Mouse (Mus musculus) layer of hippocampus, adult 11-12 months (tissue): ENCODE data around the gene Klk1b16.
"Not testable (repeated sequence)": the region's sequence is repeated elsewhere in the genome, so short reads cannot be mapped to it uniquely, and the experiment has no call there.

Experiments used
- DNase-seq: peaks from one replicate; pipeline ENCODE4 v3.0.0; 2022; ENCODE audit warnings: low spot score

Klk1b16 gene

DNA sequence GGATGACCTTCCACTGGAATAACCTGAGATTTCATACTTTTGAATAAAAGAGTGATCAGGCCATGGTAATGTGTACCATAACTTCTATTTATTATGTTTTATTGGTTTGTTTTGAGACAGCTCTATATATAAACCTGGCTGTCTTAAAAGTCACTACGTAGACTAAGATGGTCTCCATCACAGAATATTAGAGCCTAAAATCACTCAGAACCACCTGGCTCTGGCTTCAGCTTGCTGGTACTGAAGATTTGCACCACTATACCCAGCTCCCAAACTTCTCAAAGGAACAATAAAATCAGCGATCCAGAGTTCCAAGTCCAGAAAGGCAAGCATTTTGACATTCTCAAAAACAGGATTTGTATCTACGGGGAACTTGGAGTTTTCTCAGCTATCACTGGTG, at the start of gene Klk1b16:
Gene Klk1b16 (plus strand): TSS at position 301 of the 400 bp plus-strand sequence.
- DNase-seq, result no peak

- no peak for DNase-seq
Observed at GRCm38 (mm10) chr7:44096111-44096510, 40.5 kb upstream of the Klk1b16 start.

GRCm38 (mm10) chr7:44102028-44102427, 34.5 kb upstream of the Klk1b16 start, which contains the start of gene Klk1b21:
Gene Klk1b21 (plus strand): TSS chr7:44102328.
- DNase-seq, result not testable (repeated sequence)

GRCm38 (mm10) chr7:44112373-44112772, 24.2 kb upstream of the Klk1b16 start, which contains the start of gene Klk1b22:
Gene Klk1b22 (plus strand): TSS chr7:44112673.
- no peak for DNase-seq

- no peak for DNase-seq
Observed at GRCm38 (mm10) chr7:44123445-44123844, 13.1 kb upstream of the Klk1b16 start.

DNA sequence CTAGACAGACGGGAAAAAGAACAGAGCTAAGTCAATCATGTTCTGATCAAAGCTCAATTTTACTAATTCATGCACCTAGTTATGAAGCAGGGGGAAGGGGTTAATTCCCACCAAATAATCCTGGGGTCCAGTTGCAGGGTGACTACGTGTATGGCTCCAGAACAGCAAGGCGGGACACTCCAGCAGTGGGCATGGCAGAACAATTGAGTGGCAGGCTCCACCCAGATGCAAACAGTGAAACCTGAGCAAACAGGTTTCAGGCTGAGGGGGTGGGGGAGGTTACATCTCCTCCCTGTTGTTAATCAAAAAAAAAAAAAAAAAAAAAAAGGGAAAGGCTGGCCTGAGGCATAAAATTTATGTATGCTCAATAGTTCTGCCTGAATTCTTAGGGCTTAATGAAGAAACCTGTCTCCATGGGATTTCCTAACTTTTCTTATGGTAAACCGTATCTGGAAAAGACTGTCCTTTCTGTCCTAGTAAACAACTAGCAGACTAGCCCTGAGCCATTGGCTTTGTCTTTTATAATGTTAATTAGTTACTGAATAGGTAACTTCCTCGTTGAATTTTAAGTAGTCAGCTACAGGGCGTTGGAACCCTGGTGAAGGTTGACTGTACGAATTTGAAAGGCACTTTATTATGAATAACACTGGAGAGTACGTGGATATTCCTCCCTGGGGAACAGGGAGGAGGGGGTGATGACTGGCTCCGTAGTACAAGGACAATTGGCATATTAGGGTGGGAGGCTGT, 42.9 kb downstream of the Klk1b16 start:
- no peak for DNase-seq

- not testable (repeated sequence) for DNase-seq
Observed at GRCm38 (mm10) chr7:44186516-44186915, 49.9 kb downstream of the Klk1b16 start.

DNA sequence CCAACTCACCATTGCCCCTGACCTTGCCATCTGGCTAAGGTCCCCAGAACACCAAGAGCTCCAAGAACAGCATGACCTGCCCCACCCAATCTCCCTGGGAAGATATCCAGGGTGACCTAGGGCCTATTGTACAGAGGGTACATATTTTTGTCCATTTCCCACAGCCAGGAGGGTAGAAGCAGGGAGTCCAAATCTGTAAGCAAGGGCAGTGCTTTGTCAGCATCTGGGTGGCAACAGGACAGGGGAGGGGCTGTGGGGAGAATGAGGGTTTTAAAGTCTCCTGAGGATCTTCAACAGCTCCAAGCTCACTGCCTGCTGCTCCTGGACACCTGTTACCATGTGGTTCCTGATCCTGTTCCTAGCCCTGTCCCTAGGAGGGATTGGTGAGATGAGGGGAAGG, 51.4 kb downstream of the Klk1b16 start, which contains the start of gene Klk1b24:
Gene Klk1b24 (plus strand): TSS at position 301 of the 400 bp plus-strand sequence.
- not testable (repeated sequence) for DNase-seq
